Mouse (Mus musculus) c-Kit-positive CD71-positive TER-119-negative erythroid progenitor cells, embryonic 14.5 days (primary cell): ENCODE measurements around the gene Zfp618.

Source experiments
- DNase-seq: peaks from one replicate; pipeline ENCODE4 v3.0.0-alpha.2; 2013; ENCODE audit warnings: low read depth

Zfp618 gene

DNA sequence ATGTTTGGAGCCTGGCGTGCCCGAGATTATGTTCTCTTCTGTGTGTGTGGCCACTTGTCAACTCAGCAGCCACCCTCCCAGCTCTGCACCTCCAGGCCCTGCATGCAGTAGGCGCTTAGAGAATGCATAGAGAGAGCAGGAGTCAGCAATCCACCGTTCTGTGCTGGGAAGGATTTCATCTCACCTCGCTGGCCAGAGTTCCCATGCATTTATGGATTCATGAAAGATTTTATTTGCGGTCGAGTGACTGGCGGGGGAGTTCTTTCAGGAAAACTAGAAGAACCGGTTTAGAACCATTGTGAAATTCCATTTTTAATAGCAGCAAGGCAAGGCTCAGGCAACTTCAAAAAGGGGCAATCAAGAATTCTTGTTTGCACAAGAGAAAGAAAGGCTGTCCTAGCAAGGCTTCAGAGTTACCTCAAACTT lies 67.2 kb downstream of the Zfp618 start:
- DNase-seq = no peak

GRCm38 (mm10) chr4:63033724-63034123 lies 68.4 kb downstream of the Zfp618 start:
- no peak for DNase-seq

GRCm38 (mm10) chr4:63035991-63036390 lies 70.6 kb downstream of the Zfp618 start:
- DNase-seq = no peak

DNA sequence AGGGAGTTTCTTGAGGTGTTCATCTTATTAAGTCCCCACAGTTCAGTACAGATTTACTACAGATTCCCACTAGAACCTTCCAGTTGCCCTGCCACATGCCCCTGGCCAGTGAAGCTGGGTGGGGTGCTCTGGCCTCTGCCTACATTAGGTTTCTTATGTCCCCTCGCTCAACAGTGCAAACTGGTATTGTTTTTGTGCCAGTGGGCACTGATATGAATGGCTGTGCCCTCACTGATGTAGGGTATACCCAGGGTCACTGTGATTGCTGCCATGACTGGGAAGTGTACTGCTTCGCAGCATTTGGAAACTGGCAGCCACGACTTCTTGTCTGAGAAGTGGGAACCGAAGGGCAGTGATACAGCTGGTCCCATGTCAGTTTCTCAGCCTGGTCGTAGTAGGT lies 71.4 kb downstream of the Zfp618 start:
- no peak for DNase-seq

DNA sequence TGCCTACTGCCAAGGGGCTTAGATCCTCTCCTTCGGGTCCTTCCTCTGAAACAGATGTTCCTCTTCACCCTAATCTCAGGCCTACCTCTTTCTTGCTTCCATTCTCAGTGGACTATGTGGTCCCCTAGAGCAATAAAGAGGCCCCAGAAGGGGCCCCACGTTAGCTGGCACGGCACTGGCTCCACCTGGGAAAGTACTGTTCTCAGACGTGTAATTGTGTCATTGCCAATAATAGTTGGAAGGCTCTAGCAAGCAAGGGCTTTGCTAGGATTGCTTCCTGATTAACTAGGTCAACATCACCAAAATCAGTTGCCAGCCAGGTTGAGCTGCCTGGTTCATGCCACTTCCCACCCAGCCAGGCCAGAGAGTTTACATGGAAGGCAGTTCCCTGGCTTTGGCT lies 72.2 kb downstream of the Zfp618 start:
- no peak for DNase-seq

DNA sequence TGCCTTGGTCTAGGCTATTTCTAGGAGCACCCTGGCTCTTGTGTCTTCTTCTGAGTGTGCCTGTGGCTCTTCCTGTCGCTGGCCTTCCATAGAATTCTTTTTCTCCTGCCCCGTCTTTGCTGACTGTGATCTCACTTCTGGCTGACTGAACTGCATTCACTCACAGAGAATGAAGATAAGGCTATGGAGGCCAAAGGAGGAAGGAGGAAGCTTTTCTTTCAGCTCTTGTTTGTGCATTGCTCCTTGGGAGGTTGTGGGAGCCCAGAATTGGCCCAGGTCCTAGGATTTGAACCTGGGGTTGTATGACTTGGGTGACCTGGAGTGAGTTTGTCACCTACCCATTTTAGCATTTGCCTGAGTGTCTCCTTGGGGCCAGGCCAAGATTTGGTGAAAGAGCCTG lies 72.9 kb downstream of the Zfp618 start:
- no peak for DNase-seq

DNA sequence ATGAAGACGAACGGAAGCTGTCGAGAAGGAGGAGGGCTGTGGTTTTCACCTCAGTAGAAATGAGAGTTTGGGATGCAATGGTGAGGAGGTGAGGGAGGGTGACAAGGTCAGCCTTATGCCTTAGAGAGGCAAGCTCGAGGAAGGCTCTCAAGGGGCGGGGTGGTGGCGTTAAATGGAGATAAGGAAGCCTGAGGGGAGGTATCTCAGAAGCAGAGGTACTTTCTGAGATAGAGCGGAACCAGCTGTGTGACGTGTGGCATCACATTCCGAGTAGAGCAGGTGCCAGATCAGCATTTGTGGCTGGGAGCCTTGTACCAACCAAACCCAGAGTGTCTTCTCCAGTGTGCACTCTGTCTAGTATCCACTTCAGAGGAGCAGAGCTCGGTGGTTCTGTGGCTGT lies 73.6 kb downstream of the Zfp618 start:
- DNase-seq = no peak

DNA sequence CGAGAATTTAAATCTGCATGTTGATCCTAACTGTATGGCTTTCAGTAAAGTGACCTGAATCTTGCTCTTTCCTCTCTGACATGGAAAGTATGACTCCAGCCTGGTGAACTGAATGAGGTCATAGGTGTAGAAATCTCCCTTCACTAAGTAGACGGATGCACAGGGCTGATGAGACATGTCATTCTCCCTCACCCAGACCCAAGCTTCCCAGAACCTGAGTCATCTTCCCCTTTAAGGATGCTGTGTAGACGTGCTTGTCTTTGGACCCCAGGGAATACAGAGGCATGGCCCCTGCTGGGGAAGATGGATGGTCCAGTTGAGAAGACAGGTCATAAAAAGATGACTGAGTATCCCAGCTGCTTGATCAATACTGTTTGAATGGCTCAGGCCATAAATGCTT lies 83.2 kb downstream of the Zfp618 start:
- no peak for DNase-seq

GRCm38 (mm10) chr4:63049596-63050318 lies 84.4 kb downstream of the Zfp618 start:
- DNase-seq = no peak

GRCm38 (mm10) chr4:63050319-63050676 lies 84.9 kb downstream of the Zfp618 start:
- no peak for DNase-seq

DNA sequence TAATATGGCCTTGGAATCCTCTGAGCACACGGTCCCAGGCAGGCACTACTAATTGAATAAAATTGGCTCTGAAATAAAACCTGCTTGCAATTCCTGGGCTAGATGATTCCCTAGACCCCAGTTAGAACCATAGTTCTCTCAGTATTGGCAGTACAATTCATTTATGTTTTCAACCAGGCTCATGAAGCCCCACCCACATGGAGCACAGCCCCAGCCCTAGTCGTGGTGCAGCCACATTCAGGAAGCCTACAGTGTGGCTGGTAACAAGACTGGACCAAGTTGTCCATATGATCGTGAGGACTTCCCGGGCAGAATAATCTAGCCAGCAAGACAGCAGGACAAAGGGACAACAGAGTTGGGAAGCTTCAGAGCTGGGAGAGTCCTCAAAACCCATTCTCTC lies 85.6 kb downstream of the Zfp618 start:
- no peak for DNase-seq

DNA sequence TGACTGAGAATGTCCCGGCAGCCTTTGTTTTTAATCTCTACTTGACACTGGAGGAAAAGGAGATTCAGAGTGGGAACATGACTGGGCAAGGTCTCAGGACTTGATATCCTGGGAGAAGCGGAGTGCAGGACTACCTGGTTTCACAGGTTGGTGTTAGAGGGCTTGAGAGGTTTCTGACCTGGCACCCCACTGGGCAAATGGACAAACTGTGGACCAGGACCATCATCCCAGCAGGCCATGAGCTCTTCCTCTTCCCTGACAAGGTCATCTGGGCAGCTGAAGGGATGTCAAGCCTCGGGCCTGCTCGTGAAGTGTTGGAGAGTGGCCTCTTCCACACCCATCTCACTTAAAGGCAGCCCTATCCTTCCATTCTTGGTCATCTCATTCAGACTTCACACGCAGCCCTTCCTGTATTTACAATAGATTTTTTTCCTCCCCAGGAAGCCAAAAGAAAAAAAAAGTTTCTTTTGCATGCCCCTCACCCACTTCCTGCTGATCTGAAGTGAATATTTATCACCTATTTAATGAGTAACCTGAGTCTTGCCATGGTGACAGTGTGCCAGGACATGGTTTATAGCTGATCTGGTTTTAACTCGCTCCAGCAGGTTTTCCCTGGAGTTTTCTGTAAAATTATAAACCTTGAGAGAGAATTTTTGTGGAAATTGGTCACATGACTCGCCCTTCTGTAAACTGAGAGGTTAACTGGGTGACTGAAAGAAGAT lies 86.7 kb downstream of the Zfp618 start:
- no peak for DNase-seq

DNA sequence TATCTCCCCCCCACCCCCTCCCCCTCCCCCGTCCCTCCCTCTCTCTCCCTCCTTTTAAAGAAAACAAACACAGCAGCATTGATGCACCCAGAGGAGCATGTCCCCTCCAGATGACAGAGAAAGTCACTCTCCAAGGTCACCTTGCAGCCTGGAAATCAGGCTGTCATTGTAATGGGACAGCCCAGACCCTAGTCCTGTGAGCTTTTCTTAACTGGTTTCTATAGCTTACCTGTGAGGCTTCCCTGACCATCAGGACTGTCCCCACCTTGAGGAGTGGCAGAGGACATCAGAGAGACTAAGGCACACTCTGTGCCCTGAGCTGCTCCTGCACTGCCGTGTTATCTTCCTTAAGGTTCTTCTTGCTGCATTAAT lies 87.3 kb downstream of the Zfp618 start:
- no peak for DNase-seq

- DNase-seq = no peak
These were observed 89.9 kb downstream of the Zfp618 start for GRCm38 (mm10) chr4:63055216-63055745.

DNA sequence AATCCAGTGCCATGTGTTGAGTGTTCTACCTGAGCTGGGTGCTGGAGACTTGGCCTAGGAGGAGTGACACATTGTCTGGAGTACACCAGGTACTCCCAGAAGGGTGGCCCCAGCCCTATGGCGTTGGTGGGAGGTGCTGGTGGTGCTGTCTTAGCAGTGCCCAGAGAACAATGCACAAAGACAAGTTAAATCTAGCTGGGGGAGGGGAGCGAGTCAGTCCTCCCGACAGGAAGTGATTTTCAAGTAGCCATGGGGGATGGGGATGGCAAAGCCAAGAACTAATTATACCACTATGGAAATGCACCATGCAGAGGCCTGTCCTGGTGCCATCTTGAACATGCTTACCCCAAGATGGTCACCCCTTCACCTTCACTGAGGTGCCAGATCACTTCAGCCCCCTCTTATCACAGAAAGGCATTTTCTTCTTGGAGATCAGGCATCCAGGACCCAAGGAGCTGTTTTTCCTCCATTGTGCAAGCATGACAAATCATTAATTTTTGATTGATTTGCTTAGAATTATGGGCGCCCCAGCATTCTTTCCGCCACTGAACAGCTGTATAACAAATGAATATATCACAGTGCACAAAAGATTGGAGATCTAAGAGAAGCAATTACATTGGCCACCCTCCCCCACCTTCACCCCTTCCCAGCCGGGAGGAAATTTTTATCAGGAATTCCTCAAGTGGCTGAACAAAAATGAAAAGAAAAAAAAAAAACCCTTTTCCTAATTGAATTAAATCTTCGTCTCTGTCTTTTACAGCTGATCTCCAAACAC lies 91.5 kb downstream of the Zfp618 start:
- DNase-seq = no peak

DNA sequence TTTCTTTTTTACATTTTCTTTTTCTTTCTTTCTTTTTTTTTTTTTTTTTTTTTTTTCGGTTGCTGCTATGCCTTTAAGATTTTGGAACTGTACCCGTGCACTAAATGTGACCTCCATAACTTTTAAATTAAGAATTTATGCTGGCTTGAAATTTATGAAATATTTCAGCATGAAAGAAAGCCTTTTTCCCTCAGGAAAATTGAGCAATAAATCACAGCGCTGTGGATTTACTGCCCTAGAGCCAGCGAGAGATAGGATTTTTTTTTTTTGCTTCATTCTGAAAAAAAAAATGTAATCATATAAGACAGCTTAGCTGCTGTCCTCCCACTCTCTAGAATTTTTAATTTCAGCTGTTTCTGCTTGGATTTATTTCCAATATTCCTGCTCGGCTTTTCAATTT lies 92.2 kb downstream of the Zfp618 start:
- no peak for DNase-seq

DNA sequence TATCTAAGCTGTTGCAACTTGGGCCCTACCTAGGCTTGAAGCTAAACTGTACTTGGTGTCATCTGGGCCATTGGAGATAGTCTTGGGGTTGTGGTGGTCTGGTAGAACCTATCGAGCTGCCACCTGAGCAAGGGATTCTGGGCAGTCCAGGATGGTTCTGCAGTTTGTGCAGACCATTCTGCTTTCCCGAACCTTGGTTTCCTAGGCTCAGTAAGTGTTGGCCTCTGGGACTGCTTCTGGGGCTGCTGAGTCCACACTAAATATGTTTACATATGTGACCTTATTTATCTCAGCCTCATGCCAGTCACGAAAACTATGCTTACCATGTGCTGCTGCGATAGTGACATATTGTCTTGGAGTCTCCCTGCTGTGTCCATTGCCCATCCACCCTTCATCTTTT lies 93.3 kb downstream of the Zfp618 start:
- no peak for DNase-seq

- no peak for DNase-seq
These were observed 95.0 kb downstream of the Zfp618 start for GRCm38 (mm10) chr4:63060358-63060757.

GRCm38 (mm10) chr4:63061411-63061810 lies 96.0 kb downstream of the Zfp618 start:
- no peak for DNase-seq

DNA sequence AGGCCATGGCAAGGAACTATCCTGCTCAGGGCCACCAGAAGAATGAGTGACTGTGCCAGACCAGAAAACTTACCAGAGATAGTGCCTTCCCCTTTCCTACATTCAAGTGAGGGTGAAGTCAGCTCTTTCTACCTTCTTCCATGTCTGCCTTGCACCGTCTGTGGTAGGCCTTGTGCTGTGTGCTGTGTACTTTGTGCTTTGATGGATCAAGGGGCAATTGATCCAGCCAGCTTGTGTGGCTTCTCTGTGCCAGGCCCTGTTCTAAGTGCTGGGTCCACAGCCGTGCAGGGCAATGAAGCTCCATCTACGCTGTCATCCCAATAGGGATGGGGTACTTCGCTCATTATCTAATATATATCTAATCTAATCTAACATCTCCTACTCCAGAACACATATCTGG lies 98.0 kb downstream of the Zfp618 start:
- DNase-seq = no peak

DNA sequence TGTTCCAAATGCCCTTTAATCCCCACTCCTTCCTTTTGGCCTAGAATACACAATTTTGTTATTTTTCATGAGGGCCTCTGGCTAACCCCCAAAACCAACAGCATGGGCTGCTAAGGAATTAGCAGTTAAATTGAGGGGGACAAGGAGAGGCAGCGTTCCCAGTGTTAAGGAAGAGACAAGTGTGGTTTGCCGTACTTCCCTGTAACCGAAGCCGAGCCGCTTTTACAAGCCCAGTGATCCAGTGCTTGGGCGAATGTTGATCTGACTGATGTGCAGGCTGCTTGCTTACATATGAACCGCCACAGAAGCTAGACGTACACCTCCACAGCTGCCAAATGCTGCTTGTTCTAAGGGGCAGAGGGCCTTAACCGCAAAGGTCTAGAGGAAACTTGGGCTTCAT lies 99.5 kb downstream of the Zfp618 start:
- DNase-seq = no peak

GRCm38 (mm10) chr4:63066796-63067195 lies 101.4 kb downstream of the Zfp618 start:
- no peak for DNase-seq

DNA sequence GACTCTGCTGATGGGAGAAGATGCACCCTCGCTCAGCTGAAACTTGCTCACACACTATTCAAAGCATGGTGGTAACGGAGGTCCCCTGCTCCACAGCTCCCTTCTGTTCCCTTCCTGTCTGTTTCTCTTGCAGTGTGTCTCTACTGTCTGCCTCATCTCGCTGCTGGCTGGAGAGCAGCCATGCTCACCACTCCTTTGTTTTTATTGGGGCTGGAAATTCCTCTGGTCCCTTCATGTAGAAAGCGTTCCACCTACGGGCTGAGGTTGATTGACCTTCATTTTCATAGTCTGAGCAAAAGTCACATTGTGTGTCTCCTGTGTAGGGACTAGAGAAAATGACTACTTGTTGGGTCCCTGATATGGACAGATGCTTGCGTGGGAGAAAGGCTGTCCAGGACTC lies 102.4 kb downstream of the Zfp618 start:
- no peak for DNase-seq
